Mouse (Mus musculus): ENCODE results near the gene Prickle2. TPM values are rescaled to one million over a fixed set of nuclear protein-coding genes. Genes with fewer than 3 reads are reported as not detected.

Prickle2 gene
- total and polyA plus RNA-seq, 3 experiments = 0.05 TPM; not detected in 2

DNA sequence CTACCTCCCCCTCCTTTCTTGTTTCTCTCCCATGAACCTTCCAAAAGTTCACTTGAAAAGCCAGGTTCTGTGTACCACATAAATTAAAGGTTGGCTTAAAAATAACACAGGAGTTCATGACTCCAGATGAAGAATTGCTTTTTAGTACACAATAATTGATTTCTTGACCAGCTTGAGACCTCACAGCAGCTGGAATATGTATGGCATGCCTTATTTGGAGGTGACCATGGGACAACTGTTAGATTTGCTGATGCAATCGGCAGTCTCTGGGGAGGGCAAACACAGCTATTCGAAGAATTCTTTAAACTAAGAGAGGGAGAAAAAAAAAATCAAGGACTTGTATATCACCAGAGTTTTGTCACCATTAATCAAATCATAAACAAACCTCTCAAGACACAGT, 189.0 kb downstream of the Prickle2 start:
- Histone ChIP-seq H3K4me1 (ENCODE audit: insufficient read depth, low read depth, low read length) (no peaks in the 10 kb centered on the region), H3K36me3 (replicated peaks) (no peaks in the 10 kb centered on the region), H3K27me3 (ENCODE audit: insufficient read depth, low read length) (no peaks in the 10 kb centered on the region), H3K4me3 (ENCODE audit: low read depth, low read length) (no peak overlapping the region), H3K9me3 (replicated peaks) (no peaks in the 10 kb centered on the region)
- DNase-seq (ENCODE audit: low spot score) = no peak
- TF ChIP-seq GATA1 (IDR thresholded peaks at IDR 0.05; ENCODE audit: borderline replicate concordance, low read length) = no peak
- TF ChIP-seq GATA2 (IDR thresholded peaks at IDR 0.05; ENCODE audit: borderline replicate concordance, low read depth, low read length) = no peak
- no peak for TF ChIP-seq POLR2AphosphoS5 (IDR thresholded peaks at IDR 0.05; ENCODE audit: insufficient replicate concordance, low read depth, low read length)
- no peak for TF ChIP-seq TAL1 (conservative IDR thresholded peaks at IDR 0.05; ENCODE audit: low read depth, low read length)
- TF ChIP-seq CTCF (IDR thresholded peaks at IDR 0.05; ENCODE audit: low read depth, low read length) = no peak
- no peak for ATAC-seq (ENCODE audit: extremely low read depth, insufficient number of reproducible peaks, low FRiP score, poor library complexity, severe bottlenecking)

DNA sequence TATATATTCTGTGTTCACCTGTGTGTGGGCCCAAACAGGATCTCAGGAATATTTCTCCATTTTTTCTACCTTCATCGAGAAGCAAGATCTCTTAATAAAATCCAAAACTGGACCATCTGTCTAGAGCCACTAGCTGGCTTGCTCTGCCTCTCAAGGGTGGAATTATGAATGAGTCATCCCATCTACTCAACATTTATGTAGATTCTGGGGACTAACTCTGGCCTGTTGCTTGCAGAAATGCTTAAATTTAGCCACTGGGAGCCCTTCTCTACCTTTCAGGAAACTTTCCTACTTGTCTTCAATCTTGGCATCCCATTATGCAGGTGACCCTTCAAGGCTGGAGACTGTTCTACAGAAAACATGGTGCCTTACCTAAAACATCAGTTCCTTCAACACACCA, 194.0 kb downstream of the Prickle2 start:
- H3K36me3 ChIP-seq (replicated peaks) = no peaks in the 10 kb centered on the region
- H3K4me3 ChIP-seq (ENCODE audit: low read depth, low read length) = no peak overlapping the region
- ATAC-seq (ENCODE audit: extremely low read depth, insufficient number of reproducible peaks, low FRiP score, poor library complexity, severe bottlenecking) (no peak), DNase-seq (ENCODE audit: low spot score) (no peak)
- no peaks in the 10 kb centered on the region for H3K4me1 ChIP-seq (ENCODE audit: insufficient read depth, low read depth, low read length)
- no peak for TF ChIP-seq GATA2 (IDR thresholded peaks at IDR 0.05; ENCODE audit: borderline replicate concordance, low read depth, low read length)
- TF ChIP-seq POLR2AphosphoS5 (IDR thresholded peaks at IDR 0.05; ENCODE audit: insufficient replicate concordance, low read depth, low read length) = no peak
- TF ChIP-seq CTCF (IDR thresholded peaks at IDR 0.05; ENCODE audit: low read depth, low read length) = no peak
- TF ChIP-seq TAL1 (conservative IDR thresholded peaks at IDR 0.05; ENCODE audit: low read depth, low read length) = no peak
- TF ChIP-seq GATA1 (IDR thresholded peaks at IDR 0.05; ENCODE audit: borderline replicate concordance, low read length) = no peak
- no peaks in the 10 kb centered on the region for H3K27me3 ChIP-seq (ENCODE audit: insufficient read depth, low read length)
- no peaks in the 10 kb centered on the region for H3K9me3 ChIP-seq (replicated peaks)

- Histone ChIP-seq H3K27me3 (ENCODE audit: insufficient read depth, low read length) (no peaks in the 10 kb centered on the region), H3K9me3 (replicated peaks) (no peaks in the 10 kb centered on the region), H3K36me3 (replicated peaks) (no peaks in the 10 kb centered on the region), H3K4me1 (ENCODE audit: insufficient read depth, low read depth, low read length) (no peaks in the 10 kb centered on the region), H3K4me3 (ENCODE audit: low read depth, low read length) (no peak overlapping the region)
- DNase-seq (ENCODE audit: low spot score) (no peak), ATAC-seq (ENCODE audit: extremely low read depth, insufficient number of reproducible peaks, low FRiP score, poor library complexity, severe bottlenecking) (no peak)
- TF ChIP-seq CTCF (IDR thresholded peaks at IDR 0.05; ENCODE audit: low read depth, low read length) (no peak), GATA2 (IDR thresholded peaks at IDR 0.05; ENCODE audit: borderline replicate concordance, low read depth, low read length) (no peak), TAL1 (conservative IDR thresholded peaks at IDR 0.05; ENCODE audit: low read depth, low read length) (no peak), POLR2AphosphoS5 (IDR thresholded peaks at IDR 0.05; ENCODE audit: insufficient replicate concordance, low read depth, low read length) (no peak), GATA1 (IDR thresholded peaks at IDR 0.05; ENCODE audit: borderline replicate concordance, low read length) (no peak)
Measured at GRCm38 (mm10) chr6:92509712-92510111, 196.2 kb downstream of the Prickle2 start.

- Histone ChIP-seq H3K9me3 (replicated peaks) (no peaks in the 10 kb centered on the region), H3K4me3 (ENCODE audit: low read depth, low read length) (no peak overlapping the region), H3K4me1 (ENCODE audit: insufficient read depth, low read depth, low read length) (no peaks in the 10 kb centered on the region), H3K27me3 (ENCODE audit: insufficient read depth, low read length) (no peaks in the 10 kb centered on the region), H3K36me3 (replicated peaks) (no peaks in the 10 kb centered on the region)
- DNase-seq (ENCODE audit: low spot score) (no peak), ATAC-seq (ENCODE audit: extremely low read depth, insufficient number of reproducible peaks, low FRiP score, poor library complexity, severe bottlenecking) (no peak)
- no peak for TF ChIP-seq CTCF (IDR thresholded peaks at IDR 0.05; ENCODE audit: low read depth, low read length)
- no peak for TF ChIP-seq POLR2AphosphoS5 (IDR thresholded peaks at IDR 0.05; ENCODE audit: insufficient replicate concordance, low read depth, low read length)
- no peak for TF ChIP-seq GATA1 (IDR thresholded peaks at IDR 0.05; ENCODE audit: borderline replicate concordance, low read length)
- no peak for TF ChIP-seq TAL1 (conservative IDR thresholded peaks at IDR 0.05; ENCODE audit: low read depth, low read length)
- TF ChIP-seq GATA2 (IDR thresholded peaks at IDR 0.05; ENCODE audit: borderline replicate concordance, low read depth, low read length) = no peak
Measured at GRCm38 (mm10) chr6:92506276-92506675, 199.7 kb downstream of the Prickle2 start.

DNA sequence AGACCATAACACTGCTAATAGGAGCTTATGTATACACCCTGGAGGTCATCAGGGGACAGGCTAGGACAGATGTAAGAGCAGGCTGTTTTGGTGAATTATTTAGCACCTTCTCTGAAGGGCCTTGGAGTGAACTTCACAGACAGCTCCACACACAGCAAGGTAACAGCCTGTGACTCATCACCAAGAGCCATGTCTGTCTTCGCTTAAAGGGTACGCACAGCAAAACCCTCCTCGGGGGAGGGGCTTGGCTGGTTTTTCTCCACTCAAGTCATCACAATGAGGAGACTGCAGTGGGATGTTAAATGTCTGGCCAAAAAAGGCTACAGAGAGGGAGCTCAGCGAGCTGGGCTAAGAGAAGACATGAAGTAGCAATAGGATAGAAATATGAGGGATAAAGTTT, 206.5 kb downstream of the Prickle2 start:
- H3K9me3 ChIP-seq (replicated peaks) = no peaks in the 10 kb centered on the region
- H3K4me1 ChIP-seq (ENCODE audit: insufficient read depth, low read depth, low read length) = no peaks in the 10 kb centered on the region
- TF ChIP-seq CTCF (IDR thresholded peaks at IDR 0.05; ENCODE audit: low read depth, low read length) = no peak
- TF ChIP-seq GATA2 (IDR thresholded peaks at IDR 0.05; ENCODE audit: borderline replicate concordance, low read depth, low read length) = no peak
- no peak for TF ChIP-seq POLR2AphosphoS5 (IDR thresholded peaks at IDR 0.05; ENCODE audit: insufficient replicate concordance, low read depth, low read length)
- TF ChIP-seq TAL1 (conservative IDR thresholded peaks at IDR 0.05; ENCODE audit: low read depth, low read length) = no peak
- no peak for TF ChIP-seq GATA1 (IDR thresholded peaks at IDR 0.05; ENCODE audit: borderline replicate concordance, low read length)
- no peak overlapping the region for H3K4me3 ChIP-seq (ENCODE audit: low read depth, low read length)
- H3K27me3 ChIP-seq (ENCODE audit: insufficient read depth, low read length) = 0 out of 2 replicates have a peak, but pooled peaks cover 3% of the 10 kb centered on the region
- H3K36me3 ChIP-seq (replicated peaks) = no peaks in the 10 kb centered on the region
- no peak for ATAC-seq (ENCODE audit: extremely low read depth, insufficient number of reproducible peaks, low FRiP score, poor library complexity, severe bottlenecking)
- no peak for DNase-seq (ENCODE audit: low spot score)

DNA sequence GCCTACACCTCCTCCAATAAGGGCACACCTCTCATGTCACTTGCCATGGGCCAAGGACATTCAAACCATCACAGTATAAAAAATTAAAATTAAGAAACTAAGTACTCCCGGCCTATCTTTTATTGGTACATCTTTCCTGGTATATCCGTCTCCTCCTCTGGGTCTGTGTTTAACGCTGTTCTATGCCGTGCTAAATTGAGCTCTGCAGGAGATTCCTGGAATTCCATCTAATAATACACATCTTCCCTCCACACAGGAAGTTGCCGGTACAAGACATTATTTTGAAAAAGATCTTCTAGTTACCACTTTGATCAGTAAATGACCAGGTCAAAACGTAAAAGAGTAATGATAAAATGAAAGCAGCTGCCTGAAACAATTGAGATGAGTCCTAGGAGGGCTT, 207.4 kb downstream of the Prickle2 start:
- H3K9me3 ChIP-seq (replicated peaks) = no peaks in the 10 kb centered on the region
- 0 out of 2 replicates have a peak, but pooled peaks cover 3% of the 10 kb centered on the region for H3K27me3 ChIP-seq (ENCODE audit: insufficient read depth, low read length)
- H3K4me1 ChIP-seq (ENCODE audit: insufficient read depth, low read depth, low read length) = no peaks in the 10 kb centered on the region
- H3K36me3 ChIP-seq (replicated peaks) = no peaks in the 10 kb centered on the region
- DNase-seq (ENCODE audit: low spot score) = no peak
- no peak overlapping the region for H3K4me3 ChIP-seq (ENCODE audit: low read depth, low read length)
- ATAC-seq (ENCODE audit: extremely low read depth, insufficient number of reproducible peaks, low FRiP score, poor library complexity, severe bottlenecking) = no peak
- TF ChIP-seq TAL1 (conservative IDR thresholded peaks at IDR 0.05; ENCODE audit: low read depth, low read length) = no peak
- no peak for TF ChIP-seq GATA1 (IDR thresholded peaks at IDR 0.05; ENCODE audit: borderline replicate concordance, low read length)
- TF ChIP-seq CTCF (IDR thresholded peaks at IDR 0.05; ENCODE audit: low read depth, low read length) = no peak
- TF ChIP-seq POLR2AphosphoS5 (IDR thresholded peaks at IDR 0.05; ENCODE audit: insufficient replicate concordance, low read depth, low read length) = no peak
- no peak for TF ChIP-seq GATA2 (IDR thresholded peaks at IDR 0.05; ENCODE audit: borderline replicate concordance, low read depth, low read length)

Measured in G1E (cell line).